Mouse (Mus musculus): ENCODE results near the gene Olfr435. TPM values are rescaled to one million over a fixed set of nuclear protein-coding genes. Genes with fewer than 3 reads are reported as not detected.
"Not testable (repeated sequence)": the region's sequence is repeated elsewhere in the genome, so short reads cannot be mapped to it uniquely, and the experiment has no call there.

Gene Olfr435
- total and polyA plus RNA-seq, 3 experiments: not detected

DNA sequence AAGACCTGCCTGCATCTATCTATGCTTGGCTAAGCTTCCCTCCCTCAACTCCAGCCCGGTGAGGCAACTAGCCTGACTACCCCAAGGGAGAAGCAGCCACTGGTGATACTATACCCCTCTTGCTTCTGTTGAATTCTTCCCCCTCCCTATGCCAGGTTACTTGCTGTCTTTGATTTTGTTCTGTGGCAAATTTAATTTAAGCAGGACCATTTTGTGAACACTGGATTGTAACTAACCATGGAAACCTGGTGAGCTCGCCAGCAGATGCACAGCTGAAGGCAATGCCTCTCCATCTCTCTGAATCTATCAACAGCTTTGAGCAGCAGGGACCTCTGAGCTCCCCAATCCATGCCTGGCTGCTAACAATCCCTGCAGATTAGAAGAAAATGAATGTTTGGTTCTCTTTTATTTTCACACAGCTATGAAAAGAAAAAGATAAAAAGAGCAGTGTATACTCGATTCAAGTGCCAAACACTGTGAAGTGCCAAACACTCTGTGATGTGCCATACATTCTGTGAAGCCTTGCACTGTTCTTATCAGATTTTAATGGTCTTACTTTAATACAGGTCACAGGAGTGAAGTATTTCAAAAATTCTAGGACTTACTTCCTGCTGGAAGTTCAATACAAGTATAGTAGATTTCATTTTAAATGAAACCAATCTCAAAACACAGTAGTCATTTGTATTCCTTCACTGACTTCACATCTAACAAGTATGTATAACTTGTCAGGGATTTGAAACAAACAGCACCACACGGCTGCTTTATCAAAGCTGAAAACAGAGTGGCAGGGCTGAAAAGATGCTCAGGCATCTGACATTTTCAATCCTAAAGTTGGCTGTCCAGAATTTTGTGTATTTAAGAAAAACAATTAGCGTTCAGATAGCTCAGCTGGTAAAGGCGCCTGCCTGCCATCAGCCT is 18.1 kb upstream of the Olfr435 start:
- WGBS: 53% methylated on average over 6 of the region's 6 CpGs
- H3K9ac ChIP-seq (ENCODE audit: low read depth, low read length): no peak overlapping the region
- H3K27ac ChIP-seq: no peak overlapping the region
- no peaks in the 10 kb centered on the region for H3K79me2 ChIP-seq (replicated peaks; ENCODE audit: control insufficient read depth, insufficient read depth, low read length)
- H3K4me1 ChIP-seq (ENCODE audit: control insufficient read depth, insufficient read depth, low read length): no peaks in the 10 kb centered on the region
- no peak for DNase-seq
- no peak for TF ChIP-seq POLR2A (IDR thresholded peaks at IDR 0.05; ENCODE audit: insufficient read depth, low read depth, low read length)
- TF ChIP-seq EP300 (IDR thresholded peaks at IDR 0.05; ENCODE audit: insufficient read depth, low read depth, low read length): no peak
- TF ChIP-seq CTCF (IDR thresholded peaks at IDR 0.05): no peak
- no peak overlapping the region for H3K4me3 ChIP-seq
- H3K27me3 ChIP-seq (ENCODE audit: control insufficient read depth, insufficient read depth, low read length): no peaks in the 10 kb centered on the region
- no peaks in the 10 kb centered on the region for H3K36me3 ChIP-seq (ENCODE audit: control insufficient read depth, insufficient read depth, low read length)
- intact Hi-C loops (cut with DNase I): no loop called here

- H3K36me3 ChIP-seq (ENCODE audit: control insufficient read depth, insufficient read depth, low read length): no peaks in the 10 kb centered on the region
- no peak overlapping the region for H3K9ac ChIP-seq (ENCODE audit: low read depth, low read length)
- no peaks in the 10 kb centered on the region for H3K79me2 ChIP-seq (replicated peaks; ENCODE audit: control insufficient read depth, insufficient read depth, low read length)
- TF ChIP-seq POLR2A (IDR thresholded peaks at IDR 0.05; ENCODE audit: insufficient read depth, low read depth, low read length): no peak
- no peak for TF ChIP-seq EP300 (IDR thresholded peaks at IDR 0.05; ENCODE audit: insufficient read depth, low read depth, low read length)
- no peak for TF ChIP-seq CTCF (IDR thresholded peaks at IDR 0.05)
- H3K27ac ChIP-seq: no peak overlapping the region
- no peak for DNase-seq
- H3K4me3 ChIP-seq: no peak overlapping the region
- 74% methylated on average over 3 of the region's 3 CpGs for WGBS
- intact Hi-C loops (cut with DNase I): no loop called here
- no peaks in the 10 kb centered on the region for H3K27me3 ChIP-seq (ENCODE audit: control insufficient read depth, insufficient read depth, low read length)
- H3K4me1 ChIP-seq (ENCODE audit: control insufficient read depth, insufficient read depth, low read length): no peaks in the 10 kb centered on the region
Measured at GRCm38 (mm10) chr6:43190986-43191385, 6.0 kb upstream of the Olfr435 start.

DNA sequence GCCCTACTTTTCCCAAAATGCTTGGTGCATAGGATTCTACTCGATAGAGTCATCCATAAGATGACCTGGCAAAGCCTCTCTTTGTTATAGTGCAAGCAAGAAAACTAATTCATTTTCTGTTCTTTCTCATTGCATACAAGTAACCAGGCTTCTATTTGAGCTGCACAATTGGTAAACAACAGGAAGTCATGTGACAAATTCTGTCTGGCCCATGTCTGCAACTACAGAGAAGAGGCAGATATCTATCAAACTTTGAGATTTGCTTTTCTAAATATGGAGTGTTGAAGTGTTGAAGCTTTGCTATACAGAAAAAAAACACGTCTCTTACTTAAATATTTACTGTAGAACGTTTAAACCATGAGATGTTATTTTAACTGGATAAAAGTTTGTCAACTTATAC is 1.1 kb downstream of the Olfr435 start:
- Histone ChIP-seq H3K27ac (no peak overlapping the region), H3K4me3 (no peak overlapping the region), H3K27me3 (ENCODE audit: control insufficient read depth, insufficient read depth, low read length) (no peaks in the 10 kb centered on the region), H3K79me2 (replicated peaks; ENCODE audit: control insufficient read depth, insufficient read depth, low read length) (no peaks in the 10 kb centered on the region), H3K9ac (ENCODE audit: low read depth, low read length) (no peak overlapping the region), H3K4me1 (ENCODE audit: control insufficient read depth, insufficient read depth, low read length) (no peaks in the 10 kb centered on the region), H3K36me3 (ENCODE audit: control insufficient read depth, insufficient read depth, low read length) (no peaks in the 10 kb centered on the region)
- 46% methylated on average over 3 of the region's 3 CpGs for WGBS
- TF ChIP-seq EP300 (IDR thresholded peaks at IDR 0.05; ENCODE audit: insufficient read depth, low read depth, low read length) (no peak), POLR2A (IDR thresholded peaks at IDR 0.05; ENCODE audit: insufficient read depth, low read depth, low read length) (no peak), CTCF (IDR thresholded peaks at IDR 0.05) (no peak)
- intact Hi-C loops (cut with DNase I): no loop called here
- DNase-seq: no peak

DNA sequence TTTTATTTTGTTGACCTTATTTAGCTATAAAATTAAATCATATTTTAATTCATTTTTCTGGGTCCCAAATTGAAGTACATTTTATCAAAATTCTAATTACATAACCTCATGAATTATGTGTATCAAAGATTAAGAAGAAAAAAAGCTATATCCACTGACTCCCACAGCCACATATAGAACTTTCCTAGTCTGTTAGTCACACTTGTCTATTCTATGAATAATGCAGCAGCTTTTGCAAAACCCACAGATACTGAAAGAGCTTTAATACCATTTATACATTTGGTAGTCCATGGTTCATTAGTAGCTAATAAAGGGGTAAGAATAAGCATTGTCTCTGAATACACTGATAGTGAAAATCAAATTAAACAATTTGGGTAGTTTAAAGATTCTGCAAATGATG is 5.8 kb downstream of the Olfr435 start:
- no peak for TF ChIP-seq CTCF (IDR thresholded peaks at IDR 0.05)
- DNase-seq: no peak
- Histone ChIP-seq H3K27ac (no peak overlapping the region), H3K9ac (ENCODE audit: low read depth, low read length) (no peak overlapping the region), H3K36me3 (ENCODE audit: control insufficient read depth, insufficient read depth, low read length) (no peaks in the 10 kb centered on the region), H3K4me1 (ENCODE audit: control insufficient read depth, insufficient read depth, low read length) (no peaks in the 10 kb centered on the region), H3K27me3 (ENCODE audit: control insufficient read depth, insufficient read depth, low read length) (no peaks in the 10 kb centered on the region), H3K4me3 (no peak overlapping the region), H3K79me2 (replicated peaks; ENCODE audit: control insufficient read depth, insufficient read depth, low read length) (no peaks in the 10 kb centered on the region)
- intact Hi-C loops (cut with DNase I): no loop called here

- 53% methylated on average over 2 of the region's 2 CpGs for WGBS
- no peaks in the 10 kb centered on the region for H3K36me3 ChIP-seq (ENCODE audit: control insufficient read depth, insufficient read depth, low read length)
- H3K4me3 ChIP-seq: no peak overlapping the region
- H3K27me3 ChIP-seq (ENCODE audit: control insufficient read depth, insufficient read depth, low read length): no peaks in the 10 kb centered on the region
- intact Hi-C loops (cut with DNase I): no loop called here
- TF ChIP-seq EP300 (IDR thresholded peaks at IDR 0.05; ENCODE audit: insufficient read depth, low read depth, low read length) (no peak), POLR2A (IDR thresholded peaks at IDR 0.05; ENCODE audit: insufficient read depth, low read depth, low read length) (no peak), CTCF (IDR thresholded peaks at IDR 0.05) (no peak)
- no peak for DNase-seq
- H3K9ac ChIP-seq (ENCODE audit: low read depth, low read length): no peak overlapping the region
- no peak overlapping the region for H3K27ac ChIP-seq
- no peaks in the 10 kb centered on the region for H3K79me2 ChIP-seq (replicated peaks; ENCODE audit: control insufficient read depth, insufficient read depth, low read length)
- H3K4me1 ChIP-seq (ENCODE audit: control insufficient read depth, insufficient read depth, low read length): no peaks in the 10 kb centered on the region
Measured at GRCm38 (mm10) chr6:43205355-43205754, 8.4 kb downstream of the Olfr435 start.

DNA sequence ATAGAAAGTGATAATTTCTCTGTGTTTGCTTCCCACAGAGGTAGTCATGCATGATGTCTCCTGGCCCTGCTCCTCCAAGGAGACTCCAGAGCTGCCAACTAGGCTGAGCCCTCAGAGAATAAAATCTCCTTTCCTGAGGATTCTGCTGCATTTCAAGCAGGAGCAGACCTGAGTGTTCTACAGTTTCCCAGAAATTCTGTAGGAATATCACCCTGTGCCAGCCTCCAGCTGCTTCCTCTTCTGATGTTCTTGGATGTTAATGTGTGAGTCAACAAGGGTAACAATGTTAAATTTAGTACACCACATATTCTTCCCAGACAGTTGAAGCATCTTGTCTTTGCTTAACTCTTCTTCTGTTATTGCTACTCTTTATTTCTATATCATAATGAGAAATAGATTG is 15.9 kb downstream of the Olfr435 start, which contains the start of gene Olfr434:
Olfr434 (plus strand) TSS at position 149 of the 400 bp plus-strand sequence.
- H3K4me3 ChIP-seq; H3K9ac ChIP-seq (ENCODE audit: low read depth, low read length); H3K79me2 ChIP-seq (replicated peaks; ENCODE audit: control insufficient read depth, insufficient read depth, low read length); H3K4me1 ChIP-seq (ENCODE audit: control insufficient read depth, insufficient read depth, low read length); DNase-seq; H3K36me3 ChIP-seq (ENCODE audit: control insufficient read depth, insufficient read depth, low read length); intact Hi-C loops (cut with DNase I); H3K27me3 ChIP-seq (ENCODE audit: control insufficient read depth, insufficient read depth, low read length); H3K27ac ChIP-seq: not testable (repeated sequence)

- 58% methylated on average over 1 of the region's 1 CpGs for WGBS
- intact Hi-C loops (cut with DNase I): not testable (repeated sequence)
Measured at GRCm38 (mm10) chr6:43231255-43231654, 34.3 kb downstream of the Olfr435 start, which contains the start of gene Olfr47. Gene Olfr47 (plus strand): TSS chr6:43231529.

More at GRCm38 (mm10) chr6:43231255-43231654, 34.3 kb downstream of the Olfr435 start, which contains the start of gene Olfr47:
- H3K36me3 ChIP-seq (ENCODE audit: control insufficient read depth, insufficient read depth, low read length); H3K27me3 ChIP-seq (ENCODE audit: control insufficient read depth, insufficient read depth, low read length); H3K9ac ChIP-seq (ENCODE audit: low read depth, low read length); H3K79me2 ChIP-seq (replicated peaks; ENCODE audit: control insufficient read depth, insufficient read depth, low read length); H3K4me3 ChIP-seq; H3K27ac ChIP-seq; DNase-seq; H3K4me1 ChIP-seq (ENCODE audit: control insufficient read depth, insufficient read depth, low read length): not testable (repeated sequence)

All from heart, adult 2 months (tissue).